Mouse (Mus musculus) MEL (cell line): ENCODE data around the gene Nipa1. TPM values are rescaled to one million over a fixed set of nuclear protein-coding genes. Genes with fewer than 3 reads are reported as not detected.

Source experiments
- DNase-seq: peaks from one replicate; pipeline ENCODE4 v3.0.0; 2011; ENCODE audit warnings: low read depth, low spot score
- H3K27ac ChIP-seq: 2 replicates; pipeline ENCODE4 v1.5.1; 2012; ENCODE audit warnings: low read depth, mild to moderate bottlenecking, control low read depth, low read length, moderate library complexity; ENCODE audit not compliant: control insufficient read depth
- H3K27me3 ChIP-seq, 2 experiments: fragments of 150-350 bp in 1 of 2; sonication (generic) in 1 of 2; 2 replicates each; pipeline ENCODE4 v1.6.1; 2012; ENCODE audit warnings: low read length in 2 of 2, mild to moderate bottlenecking in 2 of 2, improper control_type of control experiment in 1 of 2, moderate library complexity in 1 of 2; ENCODE audit not compliant: insufficient read depth in 2 of 2, control insufficient read depth in 1 of 2
- H3K36me3 ChIP-seq, 2 experiments: 2 replicates each; pipeline ENCODE4 v1.6.1; 2012 to 2014; ENCODE audit warnings: low read length in 2 of 2, improper control_type of control experiment in 1 of 2, inconsistent platforms in 1 of 2, mild to moderate bottlenecking in 1 of 2; ENCODE audit not compliant: insufficient read depth in 2 of 2, control insufficient read depth in 1 of 2
- H3K4me1 ChIP-seq, 2 experiments: fragments of 150-350 bp in 1 of 2; sonication (generic) in 1 of 2; 2 replicates each; pipeline ENCODE4 v1.6.1; 2012; ENCODE audit warnings: low read length in 2 of 2, improper control_type of control experiment in 1 of 2, mild to moderate bottlenecking in 1 of 2; ENCODE audit not compliant: insufficient read depth in 2 of 2, control insufficient read depth in 1 of 2
- H3K4me3 ChIP-seq, 2 experiments: fragments of 150-350 bp in 1 of 2; sonication (generic) in 1 of 2; 2 replicates each; pipeline ENCODE4 v1.5.1; 2012; ENCODE audit warnings: low read depth in 2 of 2, low read length in 2 of 2, mild to moderate bottlenecking in 2 of 2, moderate library complexity in 2 of 2, control low read depth in 1 of 2, improper control_type of control experiment in 1 of 2; ENCODE audit not compliant: control insufficient read depth in 1 of 2, insufficient read depth in 1 of 2
- H3K79me2 ChIP-seq: 2 replicates; pipeline ENCODE4 v1.6.1; 2012; ENCODE audit warnings: mild to moderate bottlenecking, low read length, moderate library complexity; ENCODE audit not compliant: control insufficient read depth, poor library complexity, insufficient read depth
- H3K9ac ChIP-seq: 2 replicates; pipeline ENCODE4 v1.6.1; 2012; ENCODE audit warnings: low read depth, mild to moderate bottlenecking, control low read depth, low read length, moderate library complexity; ENCODE audit not compliant: control insufficient read depth, poor library complexity, severe bottlenecking
- H3K9me3 ChIP-seq: fragments of 150-350 bp; sonication (generic); replicated peaks from 2 replicates; pipeline ENCODE4 v1.6.1; 2012; ENCODE audit warnings: mild to moderate bottlenecking, low read length, improper control_type of control experiment, moderate library complexity; ENCODE audit not compliant: insufficient read depth
- BHLHE40 ChIP-seq: IDR thresholded peaks from 2 replicates; pipeline ENCODE4 v1.6.1; 2012; ENCODE audit warnings: low read depth, mild to moderate bottlenecking, inconsistent platforms, low read length, improper control_type of control experiment, borderline replicate concordance
- CHD1 ChIP-seq: IDR thresholded peaks from 2 replicates; pipeline ENCODE4 v1.6.1; 2012; ENCODE audit warnings: low read depth, mild to moderate bottlenecking, inconsistent platforms, low read length, improper control_type of control experiment
- CHD2 ChIP-seq: IDR thresholded peaks from 2 replicates; pipeline ENCODE4 v1.6.1; 2011; ENCODE audit warnings: low read length, improper control_type of control experiment
- EP300 ChIP-seq, 2 experiments: IDR thresholded peaks; 2 replicates each; pipeline ENCODE4 v1.6.1; 2011; ENCODE audit warnings: improper control_type of control experiment in 2 of 2, low read length in 2 of 2, low read depth in 1 of 2, mild to moderate bottlenecking in 1 of 2
- ETS1 ChIP-seq: IDR thresholded peaks from 2 replicates; pipeline ENCODE4 v1.6.1; 2012; ENCODE audit warnings: low read depth, mild to moderate bottlenecking, inconsistent platforms, low read length, improper control_type of control experiment, moderate library complexity
- GABPA ChIP-seq: IDR thresholded peaks from 2 replicates; pipeline ENCODE4 v1.6.1; 2012; ENCODE audit warnings: low read depth, mild to moderate bottlenecking, inconsistent platforms, low read length, improper control_type of control experiment, moderate library complexity
- JUND ChIP-seq: IDR thresholded peaks from 2 replicates; pipeline ENCODE4 v1.6.1; 2011; ENCODE audit warnings: low read depth, mild to moderate bottlenecking, improper control_type of control experiment, low read length
- KAT2A ChIP-seq: conservative IDR thresholded peaks from 2 replicates; pipeline ENCODE4 v1.6.1; 2012; ENCODE audit warnings: low read depth, low read length, improper control_type of control experiment, inconsistent platforms
- MAFK ChIP-seq: IDR thresholded peaks from 2 replicates; pipeline ENCODE4 v1.6.1; 2011; ENCODE audit warnings: low read depth, mild to moderate bottlenecking, low read length, improper control_type of control experiment, borderline replicate concordance
- MAX ChIP-seq: IDR thresholded peaks from 2 replicates; pipeline ENCODE4 v1.6.1; 2011; ENCODE audit warnings: low read length, improper control_type of control experiment
- MYB ChIP-seq: IDR thresholded peaks from 2 replicates; pipeline ENCODE4 v1.6.1; 2011; ENCODE audit warnings: mild to moderate bottlenecking, low read depth, low read length, improper control_type of control experiment
- MYC ChIP-seq: IDR thresholded peaks from 2 replicates; pipeline ENCODE4 v1.6.1; 2011; ENCODE audit warnings: low read depth, mild to moderate bottlenecking, low read length, improper control_type of control experiment, moderate library complexity
- POLR2AphosphoS5 ChIP-seq: IDR thresholded peaks from 2 replicates; pipeline ENCODE4 v1.6.1; 2012; ENCODE audit warnings: low read depth, borderline replicate concordance, mild to moderate bottlenecking, inconsistent platforms, low read length, moderate library complexity, mixed read lengths
- RCOR1 ChIP-seq: IDR thresholded peaks from 2 replicates; pipeline ENCODE4 v1.6.1; 2012; ENCODE audit warnings: low read depth, mild to moderate bottlenecking, inconsistent platforms, low read length, improper control_type of control experiment
- TAL1 ChIP-seq: IDR thresholded peaks from 2 replicates; pipeline ENCODE4 v1.6.1; 2012; ENCODE audit warnings: mild to moderate bottlenecking, inconsistent platforms, low read length, moderate library complexity, mixed read lengths
- TCF12 ChIP-seq: IDR thresholded peaks from 2 replicates; pipeline ENCODE4 v1.6.1; 2014; ENCODE audit warnings: low read depth, mild to moderate bottlenecking, inconsistent platforms, low read length, improper control_type of control experiment, moderate library complexity
- ZC3H11A ChIP-seq: IDR thresholded peaks from 2 replicates; pipeline ENCODE4 v1.6.1; 2012; ENCODE audit warnings: low read depth, mild to moderate bottlenecking, inconsistent platforms, low read length, improper control_type of control experiment
- ZNF384 ChIP-seq: IDR thresholded peaks from 2 replicates; pipeline ENCODE4 v1.6.1; 2012; ENCODE audit warnings: low read depth, mild to moderate bottlenecking, inconsistent platforms, low read length, improper control_type of control experiment
- polyA plus RNA-seq, 2 experiments: library from polyadenylated mRNA; stranded (reverse) in 1 of 2; unstranded in 1 of 2; fragments of >175 nt in 1 of 2; fragments of >200 nt in 1 of 2; gene quantifications; 2 replicates each; pipeline versions ENCODE4 v1.2.1 to v1.2.4; 2012; ENCODE audit warnings: low replicate concordance in 2 of 2, low read depth in 1 of 2; ENCODE audit not compliant: insufficient read length in 2 of 2, insufficient read depth in 1 of 2, missing spikeins in 1 of 2
- total RNA-seq: library from RNA; depleted of rRNA; stranded (reverse); fragments of 300-350 nt; gene quantifications from 2 replicates; pipeline ENCODE4 v1.2.3, GENCODE M21; 2012

Nipa1 gene
- total and polyA plus RNA-seq, 3 experiments: 13.0 to 14.8 TPM; not detected in 1

- no peak overlapping the region for H3K9ac ChIP-seq
- H3K79me2 ChIP-seq: peaks cover 39% of the 10 kb centered on the region
- no peak overlapping the region for H3K4me3 ChIP-seq
- no peak for DNase-seq
- H3K27me3 ChIP-seq: no peaks in the 10 kb centered on the region
- H3K27ac ChIP-seq: no peak overlapping the region
- H3K9me3 ChIP-seq: no peaks in the 10 kb centered on the region
- TF ChIP-seq RCOR1 (no peak), TAL1 (no peak), BHLHE40 (no peak), MYC (no peak), MAX (no peak), KAT2A (no peak), MAFK (no peak), ETS1 (no peak), ZC3H11A (no peak), TCF12 (no peak), CHD1 (no peak), ZNF384 (no peak), JUND (no peak), GABPA (no peak), CHD2 (no peak)
- peaks cover 0 to 37% of the 10 kb centered on the region in 2 experiments; a peak in 3 of 4 replicates for H3K36me3 ChIP-seq
- peaks cover 2 to 8% of the 10 kb centered on the region in 2 experiments; a peak in 3 of 4 replicates for H3K4me1 ChIP-seq
Measured at GRCm38 (mm10) chr7:55957178-55957577, 62.6 kb downstream of the Nipa1 start.

DNA sequence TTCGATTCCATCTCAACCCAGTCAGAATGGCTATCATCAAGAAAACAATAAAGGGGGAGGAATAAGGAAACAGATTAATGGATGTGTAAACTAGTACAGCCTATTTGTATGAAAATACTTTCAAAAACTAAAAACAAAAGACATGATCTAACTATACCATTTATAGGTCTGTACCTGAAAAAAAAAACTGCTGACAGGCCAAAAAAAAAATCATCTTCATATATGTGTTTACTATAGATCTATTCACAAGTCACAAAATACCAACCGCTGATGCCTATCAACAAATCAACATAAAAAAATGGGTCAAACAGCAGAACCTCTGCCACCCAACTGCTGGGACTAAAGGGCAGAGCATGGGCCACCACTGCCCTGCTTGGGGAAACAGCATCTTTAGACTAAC is 63.7 kb downstream of the Nipa1 start:
- TF ChIP-seq MYB (no peak), KAT2A (no peak), EP300 (IDR thresholded peaks at IDR 0.05; ENCODE audit: low read depth in 1 of 2, low read length in 2 of 2) (no peak), POLR2AphosphoS5 (no peak)
- no peak for DNase-seq
- peaks cover 34% of the 10 kb centered on the region for H3K79me2 ChIP-seq
- no peak overlapping the region for H3K27ac ChIP-seq
- H3K4me1 ChIP-seq: peaks cover 0 to 7% of the 10 kb centered on the region in 2 experiments; a peak in 3 of 4 replicates
- H3K9me3 ChIP-seq: no peaks in the 10 kb centered on the region
- H3K27me3 ChIP-seq: no peaks in the 10 kb centered on the region
- peaks cover 0 to 36% of the 10 kb centered on the region in 2 experiments; a peak in 3 of 4 replicates for H3K36me3 ChIP-seq
- H3K4me3 ChIP-seq: no peak overlapping the region
- H3K9ac ChIP-seq: no peak overlapping the region
